Mouse (Mus musculus) myocyte (in vitro differentiated cells): ENCODE measurements around the gene Zfp987. TPM values are rescaled to one million over a fixed set of nuclear protein-coding genes. Genes with fewer than 3 reads are reported as not detected.

Source experiments
- polyA plus RNA-seq: library from polyadenylated mRNA; unstranded; fragments of >200 nt; fragmentation: generic; extraction: Trizol; gene quantifications from one replicate; pipeline ENCODE4 v1.2.1, GENCODE M21; 2012; ENCODE audit warnings: missing spikeins

Zfp987 gene
- polyA plus RNA-seq, 1 experiment: not detected

Other genes with a start within 250 kb of the Zfp987 start
- gene Zfp986, start 228.5 kb upstream of the Zfp987 start, polyA plus RNA-seq: not detected
- gene Zfp600, start 59.5 kb downstream of the Zfp987 start, polyA plus RNA-seq: 0.17 TPM